ENCODE assay signal across 9 mouse cellular contexts in genomic region chr12:117806007-117806451, GRCm38 (mm10). TPM values are rescaled to one million over a fixed set of nuclear protein-coding genes. Genes with fewer than 3 reads are reported as not detected.
DNase-seq lines count a peak whose midpoint lies in the region; ATAC-seq and TF ChIP-seq lines count a peak whose summit lies in the region.
"Had no signal": no experiment of that assay in that cellular context is flagged by ENCODE, and none has a peak within 500 bp of the region (broad histone marks: within the 10 kb centered on the region; RNA-seq: fewer than 3 reads in every experiment).

No protein-coding gene starts in this region.

- DNase-seq in layer of hippocampus, adult 9-11 months = peak; percentile 24
- no peak for DNase-seq in layer of hippocampus, adult 9-10 months (ENCODE audit: low spot score)
- DNase-seq in embryonic facial prominence, embryonic 14.5 days (ENCODE audit: low spot score) = peak; percentile 66
- DNase-seq in thymus, adult 2 months = no peak
- DNase-seq in thymus, postnatal 14 days = no peak
- DNase-seq: liver, embryonic 13.5 days had no signal

- TF ChIP-seq CTCF in thymus, adult 2 months (IDR thresholded peaks at IDR 0.05; ENCODE audit: borderline replicate concordance, control insufficient read depth, extremely low read depth, insufficient read depth, low read length, poor library complexity) = no peak

- no peak overlapping the region for H3K9ac ChIP-seq in embryonic facial prominence, embryonic 14.5 days (ENCODE audit: low read depth, low read length)
- H3K9ac ChIP-seq in hindbrain, embryonic 16.5 days (ENCODE audit: low read depth, low read length) = no peak overlapping the region
- H3K9ac ChIP-seq in neural tube, embryonic 15.5 days (replicated peaks) = 0 out of 2 replicates have a peak overlapping the region, but pooled peaks have one; percentile 20
- H3K9ac ChIP-seq: liver, embryonic 13.5 days had no signal

- H3K27ac ChIP-seq in embryonic facial prominence, embryonic 14.5 days (replicated peaks; ENCODE audit: low read depth, low read length) = no peak overlapping the region
- H3K27ac ChIP-seq in hindbrain, embryonic 16.5 days (ENCODE audit: low read depth, low read length) = no peak overlapping the region
- H3K27ac ChIP-seq in neural tube, embryonic 15.5 days (replicated peaks) = peak overlapping the region; percentile 33; the same call in 1 of the 2 replicates
- no peak overlapping the region for H3K27ac ChIP-seq in thymus, adult 2 months (ENCODE audit: control insufficient read depth, insufficient read depth, low read length)
- H3K27ac ChIP-seq: liver, embryonic 13.5 days had no signal

- 45% methylated on average over 12 of the region's 12 CpGs for WGBS in embryonic facial prominence, embryonic 14.5 days
- WGBS in hindbrain, embryonic 16.5 days = 14% methylated on average over 12 of the region's 12 CpGs
- WGBS in neural tube, embryonic 15.5 days = 7% methylated on average over 12 of the region's 12 CpGs
- 91% methylated on average over 12 of the region's 12 CpGs for WGBS in thymus, adult 2 months

- H3K27me3 ChIP-seq in embryonic facial prominence, embryonic 14.5 days (replicated peaks; ENCODE audit: control insufficient read depth, insufficient read depth, low read length) = no peaks in the 10 kb centered on the region
- no peaks in the 10 kb centered on the region; the same call in none of the 2 replicates for H3K27me3 ChIP-seq in hindbrain, embryonic 16.5 days (replicated peaks; ENCODE audit: control insufficient read depth, insufficient read depth, low read length)
- 0 out of 2 replicates have a peak, but pooled peaks cover 4% of the 10 kb centered on the region for H3K27me3 ChIP-seq in neural tube, embryonic 15.5 days (replicated peaks)
- no peaks in the 10 kb centered on the region for H3K27me3 ChIP-seq in thymus, adult 2 months (ENCODE audit: control insufficient read depth, insufficient read depth, low read length)
- H3K27me3 ChIP-seq: CH12.LX had no signal

- TF ChIP-seq POLR2A in thymus, adult 2 months (IDR thresholded peaks at IDR 0.05; ENCODE audit: control insufficient read depth, extremely low read depth, insufficient read depth, low read length, poor library complexity) = no peak

- H3K4me2 ChIP-seq in embryonic facial prominence, embryonic 14.5 days (ENCODE audit: low read depth, low read length) = no peak overlapping the region
- peak overlapping the region; percentile 47 for H3K4me2 ChIP-seq in hindbrain, embryonic 16.5 days (ENCODE audit: low read length)
- H3K4me2 ChIP-seq in neural tube, embryonic 15.5 days = peak overlapping the region; percentile 56
- H3K4me2 ChIP-seq: liver, embryonic 13.5 days had no signal

- ATAC-seq in embryonic facial prominence, embryonic 14.5 days (ENCODE audit: low read depth) = peak; percentile 71; the same call in 1 of the 2 replicates
- peak; percentile 53 for ATAC-seq in hindbrain, embryonic 16.5 days
- ATAC-seq in neural tube, embryonic 15.5 days (ENCODE audit: low FRiP score) = peak; percentile 49

- no peaks in the 10 kb centered on the region for H3K36me3 ChIP-seq in embryonic facial prominence, embryonic 14.5 days (ENCODE audit: control insufficient read depth, insufficient read depth, low read length)
- no peaks in the 10 kb centered on the region for H3K36me3 ChIP-seq in hindbrain, embryonic 16.5 days (ENCODE audit: control insufficient read depth, insufficient read depth, low read length)
- H3K36me3 ChIP-seq in neural tube, embryonic 15.5 days = no peaks in the 10 kb centered on the region
- no peaks in the 10 kb centered on the region for H3K36me3 ChIP-seq in thymus, adult 2 months (ENCODE audit: control insufficient read depth, insufficient read depth, low read length)
- H3K36me3 ChIP-seq: liver, embryonic 13.5 days had no signal

- no peaks in the 10 kb centered on the region for H3K9me3 ChIP-seq in embryonic facial prominence, embryonic 14.5 days (ENCODE audit: control insufficient read depth, low read length)
- no peaks in the 10 kb centered on the region for H3K9me3 ChIP-seq in hindbrain, embryonic 16.5 days (ENCODE audit: control insufficient read depth, low read length)
- no peaks in the 10 kb centered on the region for H3K9me3 ChIP-seq in neural tube, embryonic 15.5 days (replicated peaks)
- H3K9me3 ChIP-seq: liver, embryonic 13.5 days had no signal

- peaks cover 4% of the 10 kb centered on the region; the same call in 1 of the 2 replicates for H3K4me1 ChIP-seq in embryonic facial prominence, embryonic 14.5 days (ENCODE audit: control insufficient read depth, insufficient read depth, low read length)
- H3K4me1 ChIP-seq in hindbrain, embryonic 16.5 days (ENCODE audit: control insufficient read depth, insufficient read depth, low read depth, low read length) = peaks cover 25% of the 10 kb centered on the region
- H3K4me1 ChIP-seq in neural tube, embryonic 15.5 days = peaks cover 50% of the 10 kb centered on the region
- no peaks in the 10 kb centered on the region for H3K4me1 ChIP-seq in thymus, adult 2 months (replicated peaks; ENCODE audit: control insufficient read depth, insufficient read depth, low read length)

- H3K4me3 ChIP-seq in embryonic facial prominence, embryonic 14.5 days (ENCODE audit: low read depth, low read length) = no peak overlapping the region
- peak overlapping the region; percentile 13 for H3K4me3 ChIP-seq in hindbrain, embryonic 16.5 days (ENCODE audit: low read length)
- peak overlapping the region; percentile 22 for H3K4me3 ChIP-seq in neural tube, embryonic 15.5 days (replicated peaks)
- no peak overlapping the region for H3K4me3 ChIP-seq in thymus, adult 2 months (ENCODE audit: control insufficient read depth, insufficient read depth, low read length)
- H3K4me3 ChIP-seq: liver, embryonic 13.5 days had no signal

RNA-seq across cellular contexts. Expression of gene Cdca7l, which starts 1.9 kb away (rescaled TPM):
- 27.8 and 35.2 TPM in 2 replicates for polyA plus RNA-seq in embryonic facial prominence, embryonic 14.5 days (2014; fragmentation: Nextera tagmentation; extraction: Ambion mirVana)
- polyA plus RNA-seq in hindbrain, embryonic 16.5 days (2015; fragmentation: Nextera tagmentation; extraction: Ambion mirVana) = 5.3 and 7.3 TPM in 2 replicates
- polyA plus RNA-seq in neural tube, embryonic 15.5 days (2015; fragmentation: Nextera tagmentation; extraction: Ambion mirVana) = 4.3 and 12.7 TPM in 2 replicates
- 8.0 and 9.0 TPM in 2 replicates for polyA plus RNA-seq in thymus, adult 2 months (2012; rRNA removed)

Comparison
In these comparisons a context has a peak if more than half of its experiments do, and no peak if none do; other contexts are left out.
1. DNase-seq: peak in layer of hippocampus, adult 9-11 months (single experiment) and embryonic facial prominence, embryonic 14.5 days (single experiment); none in layer of hippocampus, adult 9-10 months (single experiment), thymus, adult 2 months (single experiment) and thymus, postnatal 14 days (single experiment).
2. H3K4me3 ChIP-seq: peak in hindbrain, embryonic 16.5 days (single experiment) and neural tube, embryonic 15.5 days (single experiment); none in embryonic facial prominence, embryonic 14.5 days (single experiment) and thymus, adult 2 months (single experiment).
3. Peak in every context shown above with its lines, with median percentiles within 50 percentile points of each other: ATAC-seq.